Mouse (Mus musculus): ENCODE data around the gene Samd3. TPM values are rescaled to one million over a fixed set of nuclear protein-coding genes. Genes with fewer than 3 reads are reported as not detected.

The Samd3 gene
- total RNA-seq, 2 experiments from 2014 or later: not detected

GRCm38 (mm10) chr10:26303485-26303884 is 74.0 kb downstream of the Samd3 start:
- no peak for DNase-seq

GRCm38 (mm10) chr10:26314327-26314726 is 84.8 kb downstream of the Samd3 start:
- DNase-seq: no peak

GRCm38 (mm10) chr10:26320679-26321078 is 91.2 kb downstream of the Samd3 start:
- DNase-seq: no peak

Other genes starting within 250 kb of the Samd3 start
- not detected for gene Gm9767, start 151.5 kb upstream of the Samd3 start, total RNA-seq (2021)
- under 1 TPM in 1 of 2 experiments, not detected in 1; 0.28 TPM for gene Tmem200a, start 150.7 kb upstream of the Samd3 start, total RNA-seq (2021)
- 1 to 10 TPM; 5.8 to 7.7 TPM for gene L3mbtl3, start 146.3 kb downstream of the Samd3 start, total RNA-seq (2021)

Data from gastrocnemius, postnatal 25 days (tissue).